Mouse (Mus musculus) C2C12 (cell line): ENCODE data around the gene Fosl2. TPM values are rescaled to one million over a fixed set of nuclear protein-coding genes. Genes with fewer than 3 reads are reported as not detected.

ENCODE experiments used
- H3K27me3 ChIP-seq: one replicate; pipeline ENCODE4 v1.6.1; 2011; ENCODE audit not compliant: control insufficient read depth, insufficient read depth, insufficient read length
- H3K36me3 ChIP-seq: one replicate; pipeline ENCODE4 v1.6.1; 2011; ENCODE audit not compliant: control insufficient read depth, insufficient read depth
- H3K4me3 ChIP-seq: one replicate; pipeline ENCODE4 v1.5.1; 2011; ENCODE audit warnings: mild to moderate bottlenecking, control low read depth; ENCODE audit not compliant: poor library complexity, insufficient read depth, severe bottlenecking
- H3K79me2 ChIP-seq: one replicate; pipeline ENCODE4 v1.6.1; 2011; ENCODE audit not compliant: control insufficient read depth, insufficient read depth
- H3K79me3 ChIP-seq: one replicate; pipeline ENCODE4 v1.6.1; 2011; ENCODE audit warnings: low read depth, control low read depth
- H3ac ChIP-seq: one replicate; pipeline ENCODE3; 2011; ENCODE audit warnings: low read depth; ENCODE audit not compliant: control insufficient read depth, insufficient read length
- CEBPB ChIP-seq: IDR thresholded peaks from one replicate; pipeline ENCODE4 v1.6.1; 2011; ENCODE audit warnings: low read depth, mild to moderate bottlenecking, control low read depth, moderate library complexity
- CTCF ChIP-seq: IDR thresholded peaks from one replicate; pipeline ENCODE4 v1.5.1; 2011; ENCODE audit not compliant: control insufficient read depth, insufficient read depth, insufficient read length
- FOSL1 ChIP-seq: IDR thresholded peaks from one replicate; pipeline ENCODE4 v1.8.0; 2011; ENCODE audit warnings: mild to moderate bottlenecking, low read length; ENCODE audit not compliant: poor library complexity, insufficient read depth, severe bottlenecking
- MAX ChIP-seq: IDR thresholded peaks from one replicate; pipeline ENCODE4 v1.6.1; 2011; ENCODE audit warnings: mild to moderate bottlenecking, control low read depth
- MYOD1 ChIP-seq: IDR thresholded peaks from one replicate; pipeline ENCODE4 v1.6.1; 2011; ENCODE audit warnings: low read depth; ENCODE audit not compliant: control insufficient read depth, insufficient read length
- MYOG ChIP-seq: IDR thresholded peaks from one replicate; pipeline ENCODE4 v1.6.1; 2011; ENCODE audit not compliant: control insufficient read depth, insufficient read length; ENCODE audit errors: extremely low read depth
- USF1 ChIP-seq: IDR thresholded peaks from one replicate; pipeline ENCODE4 v1.6.1; 2011; ENCODE audit warnings: low read depth, mild to moderate bottlenecking, control low read depth, moderate library complexity
- polyA plus RNA-seq: library from polyadenylated mRNA; unstranded; fragments of >200 nt; fragmentation: generic; extraction: Trizol; gene quantifications from one replicate; pipeline ENCODE4 v1.2.1, GENCODE M21; 2012; ENCODE audit warnings: missing spikeins

The Fosl2 gene
- polyA plus RNA-seq, 1 experiment: 15.3 TPM

- H3K36me3 ChIP-seq: no peaks in the 10 kb centered on the region
- no peak overlapping the region for H3K4me3 ChIP-seq
- no peak for TF ChIP-seq MYOG
- TF ChIP-seq CTCF: no peak
- TF ChIP-seq MAX: no peak
- no peak for TF ChIP-seq MYOD1
- no peak for TF ChIP-seq CEBPB
- no peak for TF ChIP-seq FOSL1
- no peak for TF ChIP-seq USF1
- H3ac ChIP-seq: no peak overlapping the region
- no peaks in the 10 kb centered on the region for H3K79me2 ChIP-seq
- no peaks in the 10 kb centered on the region for H3K27me3 ChIP-seq
- H3K79me3 ChIP-seq: no peaks in the 10 kb centered on the region
These were observed 29.0 kb upstream of the Fosl2 start for GRCm38 (mm10) chr5:32106473-32107140.

GRCm38 (mm10) chr5:32110651-32111050, 24.9 kb upstream of the Fosl2 start:
- H3K27me3 ChIP-seq: no peaks in the 10 kb centered on the region
- no peaks in the 10 kb centered on the region for H3K79me2 ChIP-seq
- H3K36me3 ChIP-seq: no peaks in the 10 kb centered on the region
- no peaks in the 10 kb centered on the region for H3K79me3 ChIP-seq
- H3ac ChIP-seq: no peak overlapping the region
- H3K4me3 ChIP-seq: no peak overlapping the region
- TF ChIP-seq USF1: no peak
- no peak for TF ChIP-seq MYOD1
- TF ChIP-seq CEBPB: no peak
- no peak for TF ChIP-seq MYOG
- no peak for TF ChIP-seq MAX
- TF ChIP-seq CTCF: no peak
- no peak for TF ChIP-seq FOSL1

- Histone ChIP-seq H3ac (no peak overlapping the region), H3K27me3 (no peaks in the 10 kb centered on the region), H3K79me3 (no peaks in the 10 kb centered on the region), H3K79me2 (no peaks in the 10 kb centered on the region), H3K36me3 (no peaks in the 10 kb centered on the region), H3K4me3 (no peak overlapping the region)
- no peak for TF ChIP-seq CEBPB
- TF ChIP-seq MYOD1: no peak
- no peak for TF ChIP-seq USF1
- no peak for TF ChIP-seq MAX
- no peak for TF ChIP-seq CTCF
- TF ChIP-seq MYOG: no peak
- TF ChIP-seq FOSL1: no peak
These were observed 23.2 kb upstream of the Fosl2 start for GRCm38 (mm10) chr5:32112206-32112916.

GRCm38 (mm10) chr5:32120901-32121376, 14.7 kb upstream of the Fosl2 start:
- no peak overlapping the region for H3ac ChIP-seq
- no peaks in the 10 kb centered on the region for H3K79me2 ChIP-seq
- H3K27me3 ChIP-seq: no peaks in the 10 kb centered on the region
- H3K4me3 ChIP-seq: no peak overlapping the region
- no peaks in the 10 kb centered on the region for H3K79me3 ChIP-seq
- H3K36me3 ChIP-seq: no peaks in the 10 kb centered on the region
- TF ChIP-seq CTCF: no peak

- no peak overlapping the region for H3K4me3 ChIP-seq
- no peak for TF ChIP-seq CEBPB
- no peak for TF ChIP-seq FOSL1
- no peak for TF ChIP-seq USF1
- TF ChIP-seq MAX: no peak
- no peak for TF ChIP-seq CTCF
- no peak for TF ChIP-seq MYOD1
- TF ChIP-seq MYOG: no peak
- no peaks in the 10 kb centered on the region for H3K36me3 ChIP-seq
- no peaks in the 10 kb centered on the region for H3K79me2 ChIP-seq
- no peak overlapping the region for H3ac ChIP-seq
- H3K27me3 ChIP-seq: no peaks in the 10 kb centered on the region
- H3K79me3 ChIP-seq: no peaks in the 10 kb centered on the region
These were observed 13.7 kb upstream of the Fosl2 start for GRCm38 (mm10) chr5:32121936-32122335.

- no peaks in the 10 kb centered on the region for H3K79me3 ChIP-seq
- no peaks in the 10 kb centered on the region for H3K79me2 ChIP-seq
- no peaks in the 10 kb centered on the region for H3K36me3 ChIP-seq
- H3K27me3 ChIP-seq: no peaks in the 10 kb centered on the region
- no peak for TF ChIP-seq MYOG
- no peak overlapping the region for H3ac ChIP-seq
- H3K4me3 ChIP-seq: no peak overlapping the region
These were observed 13.2 kb upstream of the Fosl2 start for GRCm38 (mm10) chr5:32122363-32122762.
